In the genomic region with DNA sequence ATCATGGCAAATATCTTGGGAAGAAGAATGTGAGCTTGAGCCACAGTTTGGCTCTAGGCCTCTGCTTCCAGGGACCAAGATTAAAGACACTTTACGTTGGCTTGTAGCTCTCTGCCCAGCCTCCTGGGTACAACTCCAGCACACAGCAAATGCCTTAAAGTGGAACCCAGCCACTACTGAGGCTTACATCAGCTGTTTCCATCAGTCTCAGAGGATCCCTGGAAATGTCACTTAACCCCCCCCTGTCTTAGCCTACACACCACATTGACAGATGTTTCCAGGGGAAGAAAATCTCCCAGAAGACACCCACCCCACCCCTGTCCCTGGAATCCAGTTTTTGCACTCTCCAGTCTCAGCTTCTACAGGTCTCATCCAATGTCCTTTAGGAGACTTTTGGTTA, we compare ENCODE assay signal across 26 mouse cellular contexts. TPM values are rescaled to one million over a fixed set of nuclear protein-coding genes. Genes with fewer than 3 reads are reported as not detected.
"Had no signal": no experiment of that assay in that cellular context is flagged by ENCODE, and none has a peak within 500 bp of the region (broad histone marks: within the 10 kb centered on the region; RNA-seq: fewer than 3 reads in every experiment).

No protein-coding gene starts in this region.

- H3K4me3 ChIP-seq: heart, adult 2 months; heart, embryonic 13.5 days; heart, embryonic 15.5 days; hindbrain, embryonic 13.5 days; hindbrain, embryonic 15.5 days; intestine, embryonic 15.5 days; layer of hippocampus, adult 2 months; left cerebral cortex, adult 2 months; limb, embryonic 10.5 days; limb, embryonic 12.5 days; liver, embryonic 13.5 days; liver, embryonic 15.5 days had no signal

- ATAC-seq: hindbrain, postnatal 0 days; intestine, embryonic 15.5 days; intestine, postnatal 0 days had no signal

- DNase-seq: gastrocnemius, postnatal 14 days; gastrocnemius, postnatal 36 days; heart, adult 2 months; heart, postnatal 14 days; heart, postnatal 36 days; kidney, adult 18-20 months; kidney, adult 8-10 months; kidney, postnatal 10 days; kidney, postnatal 25 days; kidney, postnatal 4 days; liver; liver, embryonic 13.5 days had no signal

- H3K4me2 ChIP-seq: heart, embryonic 11.5 days; heart, embryonic 13.5 days; heart, embryonic 15.5 days; hindbrain, embryonic 13.5 days; hindbrain, embryonic 15.5 days; intestine, embryonic 15.5 days; limb, embryonic 12.5 days; liver, embryonic 11.5 days; liver, embryonic 13.5 days; liver, embryonic 15.5 days had no signal

- H3K27me3 ChIP-seq: heart, embryonic 13.5 days; heart, embryonic 15.5 days; hindbrain, embryonic 13.5 days; hindbrain, embryonic 15.5 days; intestine, embryonic 15.5 days; limb, embryonic 12.5 days; liver, embryonic 13.5 days; liver, embryonic 15.5 days had no signal

- H3K36me3 ChIP-seq: heart, embryonic 13.5 days; heart, embryonic 15.5 days; hindbrain, embryonic 13.5 days; hindbrain, embryonic 15.5 days; intestine, embryonic 15.5 days; limb, embryonic 10.5 days; limb, embryonic 12.5 days; liver, embryonic 13.5 days; liver, embryonic 15.5 days had no signal

RNA-seq across cellular contexts. Expression of a gene that starts 37.1 kb away (rescaled TPM):
- polyA plus RNA-seq: limb, embryonic 12.5 days; liver, embryonic 13.5 days had no signal
